Mouse (Mus musculus): ENCODE data around the gene Gabpa. TPM values are rescaled to one million over a fixed set of nuclear protein-coding genes. Genes with fewer than 3 reads are reported as not detected.

Gabpa gene
- total RNA-seq, 1 experiment, result 92.3 TPM

DNA sequence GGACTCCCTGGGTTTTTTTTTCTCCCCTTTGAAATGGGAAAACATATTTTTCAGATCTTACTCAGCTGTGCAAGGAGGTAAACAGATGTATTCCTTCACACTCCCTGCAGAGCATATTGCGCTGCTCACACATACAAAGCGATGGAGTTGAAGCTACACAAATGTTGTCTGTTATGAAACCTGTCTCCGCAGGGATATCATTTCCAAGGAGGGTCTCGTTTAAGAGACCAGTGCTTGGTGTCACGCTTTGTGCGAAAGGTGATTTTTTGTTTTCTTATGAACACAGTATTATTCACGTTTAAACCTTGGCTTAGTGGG, 41.0 kb downstream of the Gabpa start:
- TF ChIP-seq HCFC1 (IDR thresholded peaks at IDR 0.05; ENCODE audit: borderline replicate concordance, insufficient read depth, low read length) (no peak), ZC3H11A (IDR thresholded peaks at IDR 0.05; ENCODE audit: borderline replicate concordance, low read depth, low read length) (no peak), CHD2 (IDR thresholded peaks at IDR 0.05; ENCODE audit: low read depth, low read length) (no peak), MAFK (IDR thresholded peaks at IDR 0.05; ENCODE audit: insufficient read depth, low read depth, low read length) (no peak), ZNF384 (IDR thresholded peaks at IDR 0.05; ENCODE audit: low read depth, low read length) (no peak)
- H3K27ac ChIP-seq (ENCODE audit: insufficient read depth, low read depth, low read length, poor library complexity, severe bottlenecking), result no peak overlapping the region
- DNase-seq (ENCODE audit: low read depth, low spot score), result no peak
- no peak overlapping the region for H3K9ac ChIP-seq (ENCODE audit: insufficient read depth, low read depth, low read length, poor library complexity, severe bottlenecking)
- no peaks in the 10 kb centered on the region for H3K36me3 ChIP-seq (ENCODE audit: control insufficient read depth, insufficient read depth, low read length, poor library complexity, severe bottlenecking)
- no peaks in the 10 kb centered on the region for H3K4me1 ChIP-seq (ENCODE audit: control insufficient read depth in 2 of 2, insufficient read depth in 2 of 2, low read length in 2 of 2, poor library complexity in 1 of 2)
- no peak overlapping the region for H3K4me3 ChIP-seq (ENCODE audit: insufficient read depth in 1 of 2, low read depth in 1 of 2, low read length in 2 of 2, poor library complexity in 1 of 2, severe bottlenecking in 1 of 2)
- in situ Hi-C loops (cut with MboI; ENCODE audit: low sequenced_read_pairs in 2 of 2, unreplicated experiment in 2 of 2), result no loop called here
- no peaks in the 10 kb centered on the region for H3K9me3 ChIP-seq (ENCODE audit: control insufficient read depth, insufficient read depth, low read depth, low read length)

- Histone ChIP-seq H3K9me3 (ENCODE audit: control insufficient read depth, insufficient read depth, low read depth, low read length) (no peaks in the 10 kb centered on the region), H3K27ac (ENCODE audit: insufficient read depth, low read depth, low read length, poor library complexity, severe bottlenecking) (no peak overlapping the region), H3K4me1 (ENCODE audit: control insufficient read depth in 2 of 2, insufficient read depth in 2 of 2, low read length in 2 of 2, poor library complexity in 1 of 2) (no peaks in the 10 kb centered on the region), H3K4me3 (ENCODE audit: insufficient read depth in 1 of 2, low read depth in 1 of 2, low read length in 2 of 2, poor library complexity in 1 of 2, severe bottlenecking in 1 of 2) (no peak overlapping the region), H3K9ac (ENCODE audit: insufficient read depth, low read depth, low read length, poor library complexity, severe bottlenecking) (no peak overlapping the region), H3K36me3 (ENCODE audit: control insufficient read depth, insufficient read depth, low read length, poor library complexity, severe bottlenecking) (no peaks in the 10 kb centered on the region)
- no peak for DNase-seq (ENCODE audit: low read depth, low spot score)
- TF ChIP-seq ZNF384 (IDR thresholded peaks at IDR 0.05; ENCODE audit: low read depth, low read length) (no peak), HCFC1 (IDR thresholded peaks at IDR 0.05; ENCODE audit: borderline replicate concordance, insufficient read depth, low read length) (no peak), CHD2 (IDR thresholded peaks at IDR 0.05; ENCODE audit: low read depth, low read length) (no peak), ZC3H11A (IDR thresholded peaks at IDR 0.05; ENCODE audit: borderline replicate concordance, low read depth, low read length) (no peak), MAFK (IDR thresholded peaks at IDR 0.05; ENCODE audit: insufficient read depth, low read depth, low read length) (no peak)
- in situ Hi-C loops (cut with MboI; ENCODE audit: low sequenced_read_pairs in 2 of 2, unreplicated experiment in 2 of 2), result no loop called here
Observed at GRCm38 (mm10) chr16:84876082-84876481, 41.4 kb downstream of the Gabpa start.

DNA sequence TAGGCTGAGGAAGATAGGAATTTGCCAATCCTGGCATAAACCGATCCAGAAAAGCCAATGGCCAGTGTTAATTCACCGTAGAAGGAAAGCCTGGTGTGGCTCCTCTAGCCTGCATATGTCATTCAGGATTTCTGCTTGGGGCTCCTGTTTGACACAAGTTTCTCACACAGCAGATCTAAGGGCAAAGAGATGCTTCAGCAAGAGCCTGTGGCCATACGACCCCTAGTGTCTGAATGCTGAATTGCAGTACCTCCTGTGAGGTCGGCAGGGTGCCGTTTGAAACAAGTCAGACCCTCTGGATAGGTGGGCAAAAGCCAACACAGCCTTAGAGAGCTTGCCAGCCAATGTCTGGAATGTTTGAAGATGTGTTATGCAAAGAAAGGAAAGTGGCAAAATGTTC, 44.4 kb downstream of the Gabpa start:
- no peaks in the 10 kb centered on the region for H3K36me3 ChIP-seq (ENCODE audit: control insufficient read depth, insufficient read depth, low read length, poor library complexity, severe bottlenecking)
- TF ChIP-seq HCFC1 (IDR thresholded peaks at IDR 0.05; ENCODE audit: borderline replicate concordance, insufficient read depth, low read length) (no peak), ZC3H11A (IDR thresholded peaks at IDR 0.05; ENCODE audit: borderline replicate concordance, low read depth, low read length) (peak; percentile 83)
- in situ Hi-C loops (cut with MboI; ENCODE audit: low sequenced_read_pairs in 2 of 2, unreplicated experiment in 2 of 2), result no loop called here
- no peaks in the 10 kb centered on the region for H3K4me1 ChIP-seq (ENCODE audit: control insufficient read depth in 2 of 2, insufficient read depth in 2 of 2, low read length in 2 of 2, poor library complexity in 1 of 2)
- no peak overlapping the region for H3K27ac ChIP-seq (ENCODE audit: insufficient read depth, low read depth, low read length, poor library complexity, severe bottlenecking)
- H3K4me3 ChIP-seq (ENCODE audit: insufficient read depth in 1 of 2, low read depth in 1 of 2, low read length in 2 of 2, poor library complexity in 1 of 2, severe bottlenecking in 1 of 2), result no peak overlapping the region
- no peak overlapping the region for H3K9ac ChIP-seq (ENCODE audit: insufficient read depth, low read depth, low read length, poor library complexity, severe bottlenecking)
- peak; percentile 83 for DNase-seq (ENCODE audit: low read depth, low spot score)
- no peaks in the 10 kb centered on the region for H3K9me3 ChIP-seq (ENCODE audit: control insufficient read depth, insufficient read depth, low read depth, low read length)

GRCm38 (mm10) chr16:84881168-84881567, 46.4 kb downstream of the Gabpa start:
- Histone ChIP-seq H3K36me3 (ENCODE audit: control insufficient read depth, insufficient read depth, low read length, poor library complexity, severe bottlenecking) (no peaks in the 10 kb centered on the region), H3K4me1 (ENCODE audit: control insufficient read depth in 2 of 2, insufficient read depth in 2 of 2, low read length in 2 of 2, poor library complexity in 1 of 2) (no peaks in the 10 kb centered on the region), H3K4me3 (ENCODE audit: insufficient read depth in 1 of 2, low read depth in 1 of 2, low read length in 2 of 2, poor library complexity in 1 of 2, severe bottlenecking in 1 of 2) (no peak overlapping the region), H3K9me3 (ENCODE audit: control insufficient read depth, insufficient read depth, low read depth, low read length) (no peaks in the 10 kb centered on the region), H3K27ac (ENCODE audit: insufficient read depth, low read depth, low read length, poor library complexity, severe bottlenecking) (no peak overlapping the region), H3K9ac (ENCODE audit: insufficient read depth, low read depth, low read length, poor library complexity, severe bottlenecking) (no peak overlapping the region)
- in situ Hi-C loops (cut with MboI; ENCODE audit: low sequenced_read_pairs in 2 of 2, unreplicated experiment in 2 of 2), result no loop called here
- no peak for DNase-seq (ENCODE audit: low read depth, low spot score)
- TF ChIP-seq ZNF384 (IDR thresholded peaks at IDR 0.05; ENCODE audit: low read depth, low read length), result no peak
- no peak for TF ChIP-seq MAFK (IDR thresholded peaks at IDR 0.05; ENCODE audit: insufficient read depth, low read depth, low read length)
- no peak for TF ChIP-seq CHD2 (IDR thresholded peaks at IDR 0.05; ENCODE audit: low read depth, low read length)
- TF ChIP-seq ZC3H11A (IDR thresholded peaks at IDR 0.05; ENCODE audit: borderline replicate concordance, low read depth, low read length), result no peak
- no peak for TF ChIP-seq HCFC1 (IDR thresholded peaks at IDR 0.05; ENCODE audit: borderline replicate concordance, insufficient read depth, low read length)

DNA sequence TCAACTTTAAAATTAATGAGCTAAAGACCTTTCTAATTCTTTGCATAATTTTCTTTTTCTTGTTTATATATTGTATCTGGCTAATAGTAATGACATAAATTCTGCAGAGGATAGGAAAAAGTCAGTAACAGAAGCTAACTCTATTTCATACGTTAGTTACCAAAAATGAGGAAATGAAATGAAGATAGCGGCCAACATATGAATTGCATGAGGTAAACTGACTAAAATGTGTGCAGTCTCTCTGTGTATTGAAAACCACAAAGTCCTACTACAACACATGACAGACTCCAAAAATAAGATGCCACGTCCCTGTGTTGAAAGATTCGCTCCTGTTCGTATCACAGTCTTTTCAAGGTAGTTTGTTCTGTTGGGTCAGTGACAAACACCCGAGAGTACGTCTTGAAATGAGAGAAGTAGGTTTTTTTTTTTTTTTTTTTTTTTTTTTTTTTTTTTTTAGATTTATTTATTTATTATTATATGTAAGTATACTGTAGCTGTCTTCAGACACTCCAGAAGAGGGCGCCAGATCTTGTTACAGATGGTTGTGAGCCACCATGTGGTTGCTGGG, 47.1 kb downstream of the Gabpa start:
- in situ Hi-C loops (cut with MboI; ENCODE audit: low sequenced_read_pairs in 2 of 2, unreplicated experiment in 2 of 2), result no loop called here
- Histone ChIP-seq H3K9ac (ENCODE audit: insufficient read depth, low read depth, low read length, poor library complexity, severe bottlenecking) (no peak overlapping the region), H3K36me3 (ENCODE audit: control insufficient read depth, insufficient read depth, low read length, poor library complexity, severe bottlenecking) (no peaks in the 10 kb centered on the region), H3K9me3 (ENCODE audit: control insufficient read depth, insufficient read depth, low read depth, low read length) (no peaks in the 10 kb centered on the region), H3K4me3 (ENCODE audit: insufficient read depth in 1 of 2, low read depth in 1 of 2, low read length in 2 of 2, poor library complexity in 1 of 2, severe bottlenecking in 1 of 2) (no peak overlapping the region), H3K27ac (ENCODE audit: insufficient read depth, low read depth, low read length, poor library complexity, severe bottlenecking) (no peak overlapping the region), H3K4me1 (ENCODE audit: control insufficient read depth in 2 of 2, insufficient read depth in 2 of 2, low read length in 2 of 2, poor library complexity in 1 of 2) (no peaks in the 10 kb centered on the region)
- no peak for DNase-seq (ENCODE audit: low read depth, low spot score)
- TF ChIP-seq ZC3H11A (IDR thresholded peaks at IDR 0.05; ENCODE audit: borderline replicate concordance, low read depth, low read length) (no peak), ZNF384 (IDR thresholded peaks at IDR 0.05; ENCODE audit: low read depth, low read length) (peak; percentile 87)

Measured in ES-E14 (cell line).